Mouse (Mus musculus) cortical plate, adult 2 months (tissue): ENCODE results near the gene Add3.

Source experiments
- CTCF ChIP-seq: fragments of 200-500 bp; IDR thresholded peaks from 2 replicates; pipeline ENCODE4 v1.5.1; 2011; ENCODE audit warnings: mild to moderate bottlenecking, control low read depth, low read length; ENCODE audit not compliant: insufficient read depth; ENCODE audit errors: extremely low read depth
- POLR2A ChIP-seq: fragments of 200-500 bp; IDR thresholded peaks from 2 replicates; pipeline ENCODE4 v1.6.1; 2011; ENCODE audit warnings: mild to moderate bottlenecking, low read length, control low read depth; ENCODE audit not compliant: insufficient read depth; ENCODE audit errors: extremely low read depth

DNA sequence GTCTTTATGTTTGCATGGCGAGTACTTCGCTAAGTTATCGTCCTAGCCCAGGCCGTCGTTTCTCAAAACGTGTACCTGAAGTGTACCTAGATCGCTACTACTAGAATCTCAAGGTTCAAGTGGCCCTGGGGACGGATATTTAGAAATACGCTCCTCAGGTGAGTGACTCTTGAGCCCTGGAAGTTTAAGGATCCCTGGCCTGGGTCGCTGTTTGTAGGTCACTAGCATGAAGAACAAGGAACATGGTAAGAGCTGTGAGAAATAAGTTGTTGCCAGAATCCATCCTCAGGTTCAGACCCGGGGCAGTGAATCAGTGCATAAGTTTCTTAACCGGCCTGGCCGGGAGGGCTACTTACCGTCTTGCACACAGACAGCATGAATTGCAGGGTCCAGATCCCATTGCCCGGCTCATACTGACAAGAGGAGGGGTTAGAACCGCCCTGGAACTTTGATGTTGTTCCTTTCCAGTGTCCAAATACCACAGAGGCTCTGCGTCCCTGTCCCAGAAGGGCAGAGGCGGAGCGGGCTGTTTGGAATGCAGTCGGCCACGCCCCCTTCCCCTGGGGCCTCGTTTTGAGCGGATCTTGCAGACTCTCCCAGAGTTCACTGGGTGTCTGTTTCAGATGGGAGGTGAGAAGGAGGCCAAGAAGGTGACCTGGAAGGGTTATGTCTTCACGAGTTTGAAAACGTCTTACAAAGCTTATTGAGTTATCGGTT is 34.7 kb upstream of the Add3 start:
- TF ChIP-seq CTCF (no peak), POLR2A (no peak)
